Mouse (Mus musculus): ENCODE data around the gene Etfb. TPM values are rescaled to one million over a fixed set of nuclear protein-coding genes. Genes with fewer than 3 reads are reported as not detected.
A peak's percentile ranks its signal among the peaks of the same experiment; 100 is the strongest.
"Not testable (repeated sequence)": the region's sequence is repeated elsewhere in the genome, so short reads cannot be mapped to it uniquely, and the experiment has no call there.

The Etfb gene
- polyA plus RNA-seq (2014; fragmentation: Nextera tagmentation; extraction: Ambion mirVana), result 306 and 314 TPM in 2 replicates

GRCm38 (mm10) chr7:43443917-43444293 lies at the start of gene Etfb, which contains the start of gene Gm45233:
TSS of gene Etfb (plus strand) at chr7:43444083.
TSS of gene Gm45233 (plus strand) at chr7:43444128.
- peak within 1 kb of the TSS; percentile 97 for H3K27ac ChIP-seq (ENCODE audit: low read depth)
- peak within 1 kb of the TSS; percentile 57 for H3K4me3 ChIP-seq (ENCODE audit: low read depth, low read length)
- peak; percentile 97 for DNase-seq
- WGBS, result under 1% methylated on average over 27 of the region's 27 CpGs
- peaks cover 15% of the 10 kb centered on the region for H3K4me1 ChIP-seq (ENCODE audit: insufficient read depth)
- no peak for TF ChIP-seq CTCF (IDR thresholded peaks at IDR 0.05; ENCODE audit: low read depth)
- no peaks in the 10 kb centered on the region for H3K36me3 ChIP-seq (ENCODE audit: insufficient read depth)
- H3K9ac ChIP-seq, result peak within 1 kb of the TSS; percentile 66
- no peaks in the 10 kb centered on the region for H3K27me3 ChIP-seq (ENCODE audit: insufficient read depth, low read length)
- H3K4me2 ChIP-seq, result peak within 1 kb of the TSS; percentile 85
- peak; percentile 97 for ATAC-seq (ENCODE audit: insufficient read depth)
- H3K9me3 ChIP-seq (ENCODE audit: low read depth, low read length), result no peaks in the 10 kb centered on the region

DNA sequence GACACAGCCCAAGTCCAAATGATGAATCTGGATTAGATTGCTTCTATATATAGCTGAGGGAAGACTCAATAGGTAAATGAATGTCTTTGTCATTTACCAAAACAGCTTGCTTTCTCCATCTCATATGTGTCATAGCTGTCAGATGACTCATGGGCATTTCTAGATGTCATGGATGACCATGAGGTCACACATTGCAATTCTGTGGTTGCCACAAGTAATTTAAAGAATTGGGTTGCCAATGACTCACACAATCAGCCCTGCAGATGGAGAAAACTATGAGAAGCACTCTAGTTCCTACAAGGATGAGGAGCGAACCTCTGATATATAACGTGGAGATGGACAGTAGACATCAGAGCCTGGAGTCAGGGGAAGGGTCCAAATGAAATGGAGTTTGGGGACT lies 44.4 kb upstream of the Etfb start:
- no peak overlapping the region for H3K4me2 ChIP-seq
- ATAC-seq (ENCODE audit: insufficient read depth) (no peak), DNase-seq (no peak)
- H3K9ac ChIP-seq, result no peak overlapping the region
- 72% methylated on average over 2 of the region's 2 CpGs for WGBS
- H3K4me3 ChIP-seq (ENCODE audit: low read depth, low read length), result no peak overlapping the region
- no peaks in the 10 kb centered on the region for H3K9me3 ChIP-seq (ENCODE audit: low read depth, low read length)
- H3K27ac ChIP-seq (ENCODE audit: low read depth), result no peak overlapping the region
- no peaks in the 10 kb centered on the region for H3K27me3 ChIP-seq (ENCODE audit: insufficient read depth, low read length)
- H3K4me1 ChIP-seq (ENCODE audit: insufficient read depth), result no peaks in the 10 kb centered on the region
- TF ChIP-seq CTCF (IDR thresholded peaks at IDR 0.05; ENCODE audit: low read depth), result no peak
- H3K36me3 ChIP-seq (ENCODE audit: insufficient read depth), result no peaks in the 10 kb centered on the region

- no peak overlapping the region for H3K27ac ChIP-seq (ENCODE audit: low read depth)
- no peaks in the 10 kb centered on the region for H3K27me3 ChIP-seq (ENCODE audit: insufficient read depth, low read length)
- no peak for DNase-seq
- TF ChIP-seq CTCF (IDR thresholded peaks at IDR 0.05; ENCODE audit: low read depth), result no peak
- ATAC-seq (ENCODE audit: insufficient read depth), result no peak
- no peak overlapping the region for H3K4me2 ChIP-seq
- no peak overlapping the region for H3K9ac ChIP-seq
- no peaks in the 10 kb centered on the region for H3K9me3 ChIP-seq (ENCODE audit: low read depth, low read length)
- WGBS, result 27% methylated on average over 2 of the region's 2 CpGs
- no peak overlapping the region for H3K4me3 ChIP-seq (ENCODE audit: low read depth, low read length)
- no peaks in the 10 kb centered on the region for H3K36me3 ChIP-seq (ENCODE audit: insufficient read depth)
- no peaks in the 10 kb centered on the region for H3K4me1 ChIP-seq (ENCODE audit: insufficient read depth)
Observed at GRCm38 (mm10) chr7:43402718-43403117, 41.2 kb upstream of the Etfb start.

- ATAC-seq (ENCODE audit: insufficient read depth) (no peak), DNase-seq (no peak)
- Histone ChIP-seq H3K4me1 (ENCODE audit: insufficient read depth) (no peaks in the 10 kb centered on the region), H3K9ac (no peak overlapping the region), H3K27ac (ENCODE audit: low read depth) (no peak overlapping the region), H3K4me3 (ENCODE audit: low read depth, low read length) (no peak overlapping the region), H3K9me3 (ENCODE audit: low read depth, low read length) (no peaks in the 10 kb centered on the region), H3K27me3 (ENCODE audit: insufficient read depth, low read length) (no peaks in the 10 kb centered on the region), H3K4me2 (no peak overlapping the region), H3K36me3 (ENCODE audit: insufficient read depth) (no peaks in the 10 kb centered on the region)
- no peak for TF ChIP-seq CTCF (IDR thresholded peaks at IDR 0.05; ENCODE audit: low read depth)
- WGBS, result 82% methylated on average over 3 of the region's 3 CpGs
Observed at GRCm38 (mm10) chr7:43407573-43407972, 36.3 kb upstream of the Etfb start.

GRCm38 (mm10) chr7:43408131-43408553 lies 35.7 kb upstream of the Etfb start, which contains the start of gene Siglecg:
TSS of gene Siglecg (plus strand) at chr7:43408204.
- Histone ChIP-seq H3K4me2 (no peak within 1 kb of the TSS), H3K36me3 (ENCODE audit: insufficient read depth) (no peaks in the 10 kb centered on the region), H3K9me3 (ENCODE audit: low read depth, low read length) (no peaks in the 10 kb centered on the region), H3K27ac (ENCODE audit: low read depth) (no peak within 1 kb of the TSS), H3K27me3 (ENCODE audit: insufficient read depth, low read length) (no peaks in the 10 kb centered on the region), H3K9ac (no peak within 1 kb of the TSS), H3K4me3 (ENCODE audit: low read depth, low read length) (no peak within 1 kb of the TSS), H3K4me1 (ENCODE audit: insufficient read depth) (no peaks in the 10 kb centered on the region)
- TF ChIP-seq CTCF (IDR thresholded peaks at IDR 0.05; ENCODE audit: low read depth), result no peak
- no peak for ATAC-seq (ENCODE audit: insufficient read depth)
- no peak for DNase-seq
- WGBS, result 71% methylated on average over 4 of the region's 4 CpGs

GRCm38 (mm10) chr7:43409084-43409483 lies 34.8 kb upstream of the Etfb start:
- no peaks in the 10 kb centered on the region for H3K27me3 ChIP-seq (ENCODE audit: insufficient read depth, low read length)
- H3K4me3 ChIP-seq (ENCODE audit: low read depth, low read length), result no peak overlapping the region
- no peak overlapping the region for H3K4me2 ChIP-seq
- no peak overlapping the region for H3K27ac ChIP-seq (ENCODE audit: low read depth)
- ATAC-seq (ENCODE audit: insufficient read depth) (no peak), DNase-seq (no peak)
- no peaks in the 10 kb centered on the region for H3K4me1 ChIP-seq (ENCODE audit: insufficient read depth)
- TF ChIP-seq CTCF (IDR thresholded peaks at IDR 0.05; ENCODE audit: low read depth), result no peak
- no peak overlapping the region for H3K9ac ChIP-seq
- no peaks in the 10 kb centered on the region for H3K36me3 ChIP-seq (ENCODE audit: insufficient read depth)
- no peaks in the 10 kb centered on the region for H3K9me3 ChIP-seq (ENCODE audit: low read depth, low read length)
- WGBS, result 63% methylated on average over 3 of the region's 3 CpGs

GRCm38 (mm10) chr7:43411724-43412123 lies 32.2 kb upstream of the Etfb start:
- H3K36me3 ChIP-seq (ENCODE audit: insufficient read depth); DNase-seq; H3K27ac ChIP-seq (ENCODE audit: low read depth); H3K4me1 ChIP-seq (ENCODE audit: insufficient read depth); H3K4me3 ChIP-seq (ENCODE audit: low read depth, low read length); H3K27me3 ChIP-seq (ENCODE audit: insufficient read depth, low read length); H3K9ac ChIP-seq; H3K4me2 ChIP-seq; ATAC-seq (ENCODE audit: insufficient read depth); H3K9me3 ChIP-seq (ENCODE audit: low read depth, low read length): not testable (repeated sequence)
- WGBS, result 24% methylated on average over 4 of the region's 4 CpGs

GRCm38 (mm10) chr7:43417298-43417697 lies 26.6 kb upstream of the Etfb start:
- WGBS, result 79% methylated on average over 10 of the region's 10 CpGs
- Histone ChIP-seq H3K27me3 (ENCODE audit: insufficient read depth, low read length) (no peaks in the 10 kb centered on the region), H3K27ac (ENCODE audit: low read depth) (no peak overlapping the region), H3K4me1 (ENCODE audit: insufficient read depth) (no peaks in the 10 kb centered on the region), H3K4me3 (ENCODE audit: low read depth, low read length) (no peak overlapping the region), H3K4me2 (no peak overlapping the region), H3K9me3 (ENCODE audit: low read depth, low read length) (no peaks in the 10 kb centered on the region), H3K9ac (no peak overlapping the region), H3K36me3 (ENCODE audit: insufficient read depth) (no peaks in the 10 kb centered on the region)
- DNase-seq (no peak), ATAC-seq (ENCODE audit: insufficient read depth) (no peak)
- peak; percentile 30 for TF ChIP-seq CTCF (IDR thresholded peaks at IDR 0.05; ENCODE audit: low read depth)
